20 mouse cellular contexts compared by ENCODE assay signal in the genomic region with DNA sequence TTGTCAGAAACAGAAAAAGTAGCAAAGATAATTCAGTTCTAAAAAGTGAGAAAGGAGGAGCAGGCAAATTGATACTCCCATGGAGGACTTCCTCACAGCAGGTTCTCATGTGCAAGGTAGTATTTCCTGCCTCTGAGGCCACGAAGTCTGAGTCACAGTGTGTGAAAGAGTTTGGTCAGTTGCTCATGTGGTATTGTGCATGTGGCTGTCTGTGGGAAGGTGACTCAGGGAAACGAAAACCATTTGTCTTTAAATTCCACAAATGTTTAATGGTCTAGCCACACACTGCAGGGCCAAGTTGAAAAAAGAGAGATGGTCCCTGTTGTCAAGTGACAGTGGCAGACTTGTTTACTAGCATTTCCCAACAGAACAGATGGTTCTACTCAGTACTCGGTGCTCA. TPM values are rescaled to one million over a fixed set of nuclear protein-coding genes. Genes with fewer than 3 reads are reported as not detected.
DNase-seq lines count a peak whose midpoint lies in the region; ATAC-seq and TF ChIP-seq lines count a peak whose summit lies in the region.
"Had no signal": no experiment of that assay in that cellular context is flagged by ENCODE, and none has a peak within 500 bp of the region (broad histone marks: within the 10 kb centered on the region; RNA-seq: fewer than 3 reads in every experiment).

No protein-coding gene starts in this region.

- peaks cover 15% of the 10 kb centered on the region for H3K4me1 ChIP-seq in bone marrow, adult 2 months (ENCODE audit: control insufficient read depth, insufficient read depth, low read length)
- no peaks in the 10 kb centered on the region for H3K4me1 ChIP-seq in hindbrain, embryonic 16.5 days (ENCODE audit: control insufficient read depth, insufficient read depth, low read depth, low read length)
- H3K4me1 ChIP-seq: embryonic facial prominence, embryonic 13.5 days; forebrain, embryonic 15.5 days; limb, embryonic 13.5 days had no signal

- peak; percentile 24 for DNase-seq in lung, postnatal 36 days
- no peak for DNase-seq in lung, postnatal 25 days (ENCODE audit: low spot score)
- no peak for DNase-seq in adrenal gland, postnatal 36 days
- no peak for DNase-seq in left cerebral cortex, postnatal 10 days (ENCODE audit: extremely low spot score in 1 of 2, low spot score in 2 of 2)
- no peak for DNase-seq in thymus, postnatal 0 days (ENCODE audit: low spot score)
- DNase-seq: adrenal gland, adult 8-10 months; cerebellum, postnatal 25 days; gastrocnemius, adult 2 months; kidney, adult 18-20 months; kidney, postnatal 4 days; lung, adult 2 months; thymus, postnatal 4 days had no signal

- H3K27ac ChIP-seq in bone marrow, adult 2 months (ENCODE audit: control insufficient read depth, insufficient read depth, low read depth, low read length, poor library complexity): peak overlapping the region; percentile 26; the same call in 1 of the 2 replicates
- peak overlapping the region; percentile 58 for H3K27ac ChIP-seq in macrophage
- H3K27ac ChIP-seq in hindbrain, embryonic 16.5 days (ENCODE audit: low read depth, low read length): no peak overlapping the region
- H3K27ac ChIP-seq: embryonic facial prominence, embryonic 13.5 days; forebrain, embryonic 15.5 days; gastrocnemius, adult 2 months; limb, embryonic 13.5 days; stomach, postnatal 0 days had no signal

- TF ChIP-seq CTCF in bone marrow, adult 2 months (IDR thresholded peaks at IDR 0.05; ENCODE audit: control insufficient read depth, insufficient read depth, low read length): no peak

- intact Hi-C loops in left cerebral cortex, postnatal 10 days (cut with DNase I): no loop called here

- WGBS in bone marrow, adult 2 months: 34% methylated on average over 3 of the region's 3 CpGs
- WGBS in macrophage (ENCODE audit: missing documents): 40% methylated on average over 3 of the region's 3 CpGs
- 84% methylated on average over 3 of the region's 3 CpGs for WGBS in hindbrain, embryonic 16.5 days

- no peaks in the 10 kb centered on the region for H3K79me2 ChIP-seq in macrophage (ENCODE audit: inconsistent target)

- no peak for ATAC-seq in hindbrain, embryonic 16.5 days
- ATAC-seq: forebrain, embryonic 15.5 days had no signal

- H3K36me3 ChIP-seq in macrophage (ENCODE audit: inconsistent target): no peaks in the 10 kb centered on the region
- H3K36me3 ChIP-seq in hindbrain, embryonic 16.5 days (ENCODE audit: control insufficient read depth, insufficient read depth, low read length): no peaks in the 10 kb centered on the region
- H3K36me3 ChIP-seq: embryonic facial prominence, embryonic 13.5 days; forebrain, embryonic 15.5 days; limb, embryonic 13.5 days had no signal

- no peak overlapping the region for H3K9ac ChIP-seq in hindbrain, embryonic 16.5 days (ENCODE audit: low read depth, low read length)
- H3K9ac ChIP-seq: embryonic facial prominence, embryonic 13.5 days; forebrain, embryonic 15.5 days; limb, embryonic 13.5 days had no signal

- no peak overlapping the region for H3K4me2 ChIP-seq in hindbrain, embryonic 16.5 days (ENCODE audit: low read length)
- H3K4me2 ChIP-seq: embryonic facial prominence, embryonic 13.5 days; forebrain, embryonic 15.5 days; limb, embryonic 13.5 days; midbrain, embryonic 11.5 days had no signal

- H3K4me3 ChIP-seq in bone marrow, adult 2 months (replicated peaks; ENCODE audit: control insufficient read depth, low read depth, low read length): no peak overlapping the region
- no peak overlapping the region for H3K4me3 ChIP-seq in macrophage (ENCODE audit: inconsistent target)
- no peak overlapping the region for H3K4me3 ChIP-seq in hindbrain, embryonic 16.5 days (ENCODE audit: low read length)
- H3K4me3 ChIP-seq: embryonic facial prominence, embryonic 13.5 days; forebrain, embryonic 15.5 days; gastrocnemius, adult 2 months; limb, embryonic 13.5 days had no signal

- H3K27me3 ChIP-seq in hindbrain, embryonic 16.5 days (replicated peaks; ENCODE audit: control insufficient read depth, insufficient read depth, low read length): no peaks in the 10 kb centered on the region
- H3K27me3 ChIP-seq: embryonic facial prominence, embryonic 13.5 days; forebrain, embryonic 15.5 days; limb, embryonic 13.5 days had no signal

- no peak for TF ChIP-seq POLR2A in bone marrow, adult 2 months (IDR thresholded peaks at IDR 0.05; ENCODE audit: borderline replicate concordance, control insufficient read depth, low read depth, low read length)

- no peaks in the 10 kb centered on the region for H3K9me3 ChIP-seq in hindbrain, embryonic 16.5 days (ENCODE audit: control insufficient read depth, low read length)
- H3K9me3 ChIP-seq: embryonic facial prominence, embryonic 13.5 days; forebrain, embryonic 15.5 days; limb, embryonic 13.5 days had no signal

RNA-seq across cellular contexts. Expression of a gene that starts 24.6 kb away (rescaled TPM):
- polyA plus RNA-seq in bone marrow, adult 2 months (2011; ENCODE audit: insufficient read depth, insufficient read length, low replicate concordance, missing spikeins): 3.2 and 6.7 TPM in 2 replicates
- total RNA-seq in macrophage (2018; cell fraction: chromatin; rRNA removed): 100 to 1,000 TPM in 8 of 26 experiments, 10 to 100 TPM in 18; 34.4 to 232 (median 82.6) TPM
- 100 to 1,000 TPM; 244 to 546 (median 327) TPM for total RNA-seq in macrophage (2018; cell fraction: cytosol; rRNA removed)
- total RNA-seq in macrophage (2018; cell fraction: nucleus; rRNA removed): 100 to 1,000 TPM; 101 to 544 (median 322) TPM
- polyA plus RNA-seq in macrophage (2018): 102 to 269 TPM (median 231 TPM) in 3 replicates
- total RNA-seq in adrenal gland, postnatal 36 days (2021): 1 to 10 TPM; 1.6 to 2.1 TPM
- total RNA-seq in left cerebral cortex, postnatal 10 days (2021): 1 to 10 TPM; 1.3 to 1.6 TPM
- 0.96 and 1.5 TPM in 2 replicates for polyA plus RNA-seq in thymus, postnatal 0 days (2015; fragmentation: Nextera tagmentation; extraction: Ambion mirVana)
- polyA plus RNA-seq in hindbrain, embryonic 16.5 days (2015; fragmentation: Nextera tagmentation; extraction: Ambion mirVana): 0.39 and 0.48 TPM in 2 replicates

RNA-seq across cellular contexts. Expression of a gene that starts 50.3 kb away (rescaled TPM):
- 15.3 and 22.5 TPM in 2 replicates for polyA plus RNA-seq in bone marrow, adult 2 months (2011; ENCODE audit: insufficient read depth, insufficient read length, low replicate concordance, missing spikeins)
- 100 to 1,000 TPM in 5 of 26 experiments, 10 to 100 TPM in 21; 37.9 to 115 (median 78.3) TPM for total RNA-seq in macrophage (2018; cell fraction: chromatin; rRNA removed)
- 10 to 100 TPM; 26.3 to 45.4 (median 36.3) TPM for total RNA-seq in macrophage (2018; cell fraction: cytosol; rRNA removed)
- 10 to 100 TPM; 30.6 to 83.4 (median 48.7) TPM for total RNA-seq in macrophage (2018; cell fraction: nucleus; rRNA removed)
- polyA plus RNA-seq in macrophage (2018): 29.7 to 70.2 TPM (median 32.1 TPM) in 3 replicates
- total RNA-seq in adrenal gland, postnatal 36 days (2021): 10 to 100 TPM; 24.6 to 28.2 TPM
- total RNA-seq in left cerebral cortex, postnatal 10 days (2021): 10 to 100 TPM; 22.1 to 23.8 TPM
- 20.6 and 26.8 TPM in 2 replicates for polyA plus RNA-seq in thymus, postnatal 0 days (2015; fragmentation: Nextera tagmentation; extraction: Ambion mirVana)
- 9.5 and 12.1 TPM in 2 replicates for polyA plus RNA-seq in hindbrain, embryonic 16.5 days (2015; fragmentation: Nextera tagmentation; extraction: Ambion mirVana)

RNA-seq across cellular contexts. Expression of a gene that starts 53.2 kb away (rescaled TPM):
- polyA plus RNA-seq in bone marrow, adult 2 months (2011; ENCODE audit: insufficient read depth, insufficient read length, low replicate concordance, missing spikeins): 128 and 173 TPM in 2 replicates
- total RNA-seq in macrophage (2018; cell fraction: chromatin; rRNA removed): 100 to 1,000 TPM in 2 of 26 experiments, 10 to 100 TPM in 24; 42.8 to 106 (median 71.4) TPM
- total RNA-seq in macrophage (2018; cell fraction: cytosol; rRNA removed): 100 to 1,000 TPM in 5 of 26 experiments, 10 to 100 TPM in 21; 78.3 to 119 (median 90.3) TPM
- total RNA-seq in macrophage (2018; cell fraction: nucleus; rRNA removed): 10 to 100 TPM; 37.0 to 80.7 (median 58.0) TPM
- 98.0 to 366 TPM (median 125 TPM) in 3 replicates for polyA plus RNA-seq in macrophage (2018)
- total RNA-seq in adrenal gland, postnatal 36 days (2021): 10 to 100 TPM; 88.0 to 95.5 TPM
- total RNA-seq in left cerebral cortex, postnatal 10 days (2021): 10 to 100 TPM; 74.6 to 83.5 TPM
- 190 and 199 TPM in 2 replicates for polyA plus RNA-seq in thymus, postnatal 0 days (2015; fragmentation: Nextera tagmentation; extraction: Ambion mirVana)
- polyA plus RNA-seq in hindbrain, embryonic 16.5 days (2015; fragmentation: Nextera tagmentation; extraction: Ambion mirVana): 130 and 138 TPM in 2 replicates

RNA-seq across cellular contexts. Expression of a gene that starts 55.1 kb away (rescaled TPM):
- 886 and 890 TPM in 2 replicates for polyA plus RNA-seq in bone marrow, adult 2 months (2011; ENCODE audit: insufficient read depth, insufficient read length, low replicate concordance, missing spikeins)
- 100 to 1,000 TPM in 2 of 26 experiments, 10 to 100 TPM in 24; 20.4 to 119 (median 53.5) TPM for total RNA-seq in macrophage (2018; cell fraction: chromatin; rRNA removed)
- total RNA-seq in macrophage (2018; cell fraction: cytosol; rRNA removed): 100 to 1,000 TPM; 377 to 989 (median 481) TPM
- total RNA-seq in macrophage (2018; cell fraction: nucleus; rRNA removed): 100 to 1,000 TPM in 15 of 26 experiments, 10 to 100 TPM in 11; 59.3 to 224 (median 111) TPM
- 516 to 719 TPM (median 630 TPM) in 3 replicates for polyA plus RNA-seq in macrophage (2018)
- 100 to 1,000 TPM; 352 to 374 TPM for total RNA-seq in adrenal gland, postnatal 36 days (2021)
- 100 to 1,000 TPM; 662 to 668 TPM for total RNA-seq in left cerebral cortex, postnatal 10 days (2021)
- polyA plus RNA-seq in thymus, postnatal 0 days (2015; fragmentation: Nextera tagmentation; extraction: Ambion mirVana): 874 and 945 TPM in 2 replicates
- 1,157 and 1,329 TPM in 2 replicates for polyA plus RNA-seq in hindbrain, embryonic 16.5 days (2015; fragmentation: Nextera tagmentation; extraction: Ambion mirVana)

Comparison
In these comparisons a context has a peak if more than half of its experiments do, and no peak if none do; other contexts are left out.
1. RNA of a gene that starts 24.6 kb away (polyA plus RNA-seq): 102 to 269 TPM in macrophage; 3.2 to 6.7 TPM in bone marrow, adult 2 months, 0.96 to 1.5 TPM in thymus, postnatal 0 days and 0.39 to 0.48 TPM in hindbrain, embryonic 16.5 days; every median in the first group is over 10 times any median in the second.